Mouse (Mus musculus): ENCODE results near the gene Il6st. TPM values are rescaled to one million over a fixed set of nuclear protein-coding genes. Genes with fewer than 3 reads are reported as not detected.

Il6st gene
- polyA plus RNA-seq, 1 experiment from 2014 or later, result 24.0 TPM

DNA sequence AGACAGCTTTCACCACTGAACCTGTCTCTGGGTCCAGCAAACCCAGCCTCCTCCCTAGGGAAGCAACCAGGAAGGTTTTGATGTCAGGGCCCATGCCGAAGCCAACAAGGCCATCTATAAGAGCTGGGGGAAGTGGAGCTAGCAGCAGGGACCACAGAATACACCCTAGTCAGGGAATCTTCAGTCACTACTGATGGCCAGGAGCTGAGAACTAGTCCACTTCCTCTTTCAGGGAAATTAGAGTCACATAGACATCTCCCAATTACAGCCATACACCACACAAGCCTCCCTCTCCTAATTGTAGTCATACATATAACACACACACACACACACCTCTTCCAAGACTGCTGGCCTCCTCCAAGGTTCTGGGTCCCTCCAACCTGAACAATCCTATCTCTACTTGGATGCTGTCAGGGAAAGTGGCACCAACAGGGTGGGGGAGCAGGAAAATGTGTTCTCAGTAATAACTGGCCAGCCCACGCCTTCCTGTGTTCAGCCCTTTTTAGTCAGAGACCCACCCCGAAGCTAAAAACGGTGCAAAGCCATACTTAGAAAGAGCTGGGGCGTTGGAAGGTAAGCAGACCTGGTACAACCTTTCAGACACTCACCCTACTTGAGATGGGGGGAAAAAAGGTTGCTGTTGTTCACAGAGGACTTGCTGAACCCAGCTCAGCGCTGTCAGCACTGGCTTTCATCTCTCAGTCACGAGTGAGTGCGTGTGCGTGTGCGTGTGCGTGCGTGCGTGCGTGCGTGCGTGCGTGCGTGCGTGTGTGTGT is 46.8 kb downstream of the Il6st start:
- H3K27me3 ChIP-seq (ENCODE audit: insufficient read depth, low read length), result no peaks in the 10 kb centered on the region
- H3K4me2 ChIP-seq (ENCODE audit: low read length), result no peak overlapping the region
- ATAC-seq (replicated peaks; ENCODE audit: low FRiP score, low read depth) (no peak), DNase-seq (ENCODE audit: low spot score) (no peak)
- no peak for TF ChIP-seq CTCF (IDR thresholded peaks at IDR 0.05; ENCODE audit: low read depth)
- WGBS, result 87% methylated on average over 19 of the region's 19 CpGs
- H3K36me3 ChIP-seq (ENCODE audit: insufficient read depth, low read length), result peaks cover 1% of the 10 kb centered on the region; the same call in 1 of the 2 replicates
- no peaks in the 10 kb centered on the region for H3K4me1 ChIP-seq (replicated peaks; ENCODE audit: insufficient read depth, low read length)
- no peak overlapping the region for H3K9ac ChIP-seq (ENCODE audit: low read depth, low read length)
- H3K9me3 ChIP-seq (replicated peaks; ENCODE audit: low read length), result no peaks in the 10 kb centered on the region
- no peak overlapping the region for H3K4me3 ChIP-seq (replicated peaks; ENCODE audit: low read depth, low read length)
- H3K27ac ChIP-seq, result no peak overlapping the region

DNA sequence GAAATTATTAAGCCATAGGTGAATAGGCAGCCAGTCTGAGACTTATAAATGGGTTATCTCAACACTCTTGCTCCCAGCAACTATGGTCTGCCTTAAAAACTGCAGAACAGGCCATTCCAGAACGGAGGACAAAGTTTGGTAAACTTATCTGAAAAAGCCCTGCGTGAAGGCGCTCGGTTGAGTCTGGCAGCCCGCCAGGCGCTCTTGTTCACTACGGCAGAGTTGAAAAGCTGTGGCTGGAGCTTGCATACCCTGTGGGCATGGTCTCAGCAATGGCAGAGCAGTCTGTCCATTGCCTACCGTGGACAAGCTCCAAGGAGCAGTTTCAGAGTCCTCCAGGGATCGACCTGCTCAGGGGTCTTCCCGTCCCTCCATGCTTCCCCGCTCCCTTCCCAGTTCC is 47.4 kb downstream of the Il6st start:
- no peak for DNase-seq (ENCODE audit: low spot score)
- H3K4me3 ChIP-seq (replicated peaks; ENCODE audit: low read depth, low read length), result no peak overlapping the region
- no peaks in the 10 kb centered on the region for H3K27me3 ChIP-seq (ENCODE audit: insufficient read depth, low read length)
- no peaks in the 10 kb centered on the region for H3K9me3 ChIP-seq (replicated peaks; ENCODE audit: low read length)
- H3K4me2 ChIP-seq (ENCODE audit: low read length), result no peak overlapping the region
- TF ChIP-seq CTCF (IDR thresholded peaks at IDR 0.05; ENCODE audit: low read depth), result no peak
- H3K4me1 ChIP-seq (replicated peaks; ENCODE audit: insufficient read depth, low read length), result no peaks in the 10 kb centered on the region
- no peaks in the 10 kb centered on the region for H3K36me3 ChIP-seq (ENCODE audit: insufficient read depth, low read length)
- 0 out of 2 replicates have a peak overlapping the region, but pooled peaks have one; percentile 13 for H3K27ac ChIP-seq
- H3K9ac ChIP-seq (ENCODE audit: low read depth, low read length), result no peak overlapping the region
- whole genome bisulfite sequencing, result 64% methylated on average over 11 of the region's 11 CpGs
- ATAC-seq (replicated peaks; ENCODE audit: low FRiP score, low read depth), result no peak

DNA sequence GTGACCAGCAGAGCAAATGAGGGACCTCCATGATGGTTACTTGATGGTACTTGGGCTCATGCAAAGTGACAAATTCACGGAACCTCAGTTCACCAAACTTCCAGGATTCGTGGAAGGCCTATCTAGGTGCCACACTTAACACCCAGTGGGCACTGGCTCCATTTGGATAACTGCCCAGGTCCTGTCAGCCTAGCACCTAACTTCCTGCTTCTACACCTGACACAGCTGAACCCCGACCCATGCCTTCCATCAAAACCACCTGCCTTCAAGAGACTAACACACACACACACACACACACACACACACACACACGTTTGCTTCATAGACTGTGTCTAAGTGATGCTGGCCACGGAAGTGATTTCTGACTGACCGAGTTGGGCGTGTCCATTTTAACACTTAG is 47.9 kb downstream of the Il6st start:
- no peak overlapping the region for H3K9ac ChIP-seq (ENCODE audit: low read depth, low read length)
- 77% methylated on average over 7 of the region's 7 CpGs for WGBS
- ATAC-seq (replicated peaks; ENCODE audit: low FRiP score, low read depth) (no peak), DNase-seq (ENCODE audit: low spot score) (no peak)
- no peaks in the 10 kb centered on the region for H3K4me1 ChIP-seq (replicated peaks; ENCODE audit: insufficient read depth, low read length)
- H3K27me3 ChIP-seq (ENCODE audit: insufficient read depth, low read length), result no peaks in the 10 kb centered on the region
- no peak overlapping the region for H3K4me2 ChIP-seq (ENCODE audit: low read length)
- no peaks in the 10 kb centered on the region for H3K9me3 ChIP-seq (replicated peaks; ENCODE audit: low read length)
- no peak for TF ChIP-seq CTCF (IDR thresholded peaks at IDR 0.05; ENCODE audit: low read depth)
- no peak overlapping the region for H3K4me3 ChIP-seq (replicated peaks; ENCODE audit: low read depth, low read length)
- H3K27ac ChIP-seq, result 0 out of 2 replicates have a peak overlapping the region, but pooled peaks have one; percentile 13
- H3K36me3 ChIP-seq (ENCODE audit: insufficient read depth, low read length), result no peaks in the 10 kb centered on the region

DNA sequence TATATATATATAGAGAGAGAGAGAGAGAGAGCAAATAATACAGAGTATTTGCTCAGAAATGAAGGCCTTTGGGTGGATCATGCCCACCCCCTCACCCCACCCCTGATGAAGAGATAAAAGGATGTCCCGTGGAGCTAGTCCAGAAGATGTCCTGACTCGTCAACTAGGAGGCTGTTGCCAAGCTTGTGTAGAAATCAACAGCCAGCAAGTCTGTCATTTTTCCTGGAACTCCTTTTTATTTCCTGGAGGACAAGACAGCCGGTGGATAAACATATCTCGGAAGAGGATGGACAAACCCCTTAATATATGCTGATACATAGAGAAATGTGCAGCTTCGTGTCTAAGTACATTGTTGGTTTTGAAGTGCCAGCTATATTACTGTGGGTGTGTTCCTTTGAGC is 49.0 kb downstream of the Il6st start:
- H3K27me3 ChIP-seq (ENCODE audit: insufficient read depth, low read length), result no peaks in the 10 kb centered on the region
- no peaks in the 10 kb centered on the region for H3K9me3 ChIP-seq (replicated peaks; ENCODE audit: low read length)
- H3K4me2 ChIP-seq (ENCODE audit: low read length), result no peak overlapping the region
- H3K9ac ChIP-seq (ENCODE audit: low read depth, low read length), result no peak overlapping the region
- no peak for ATAC-seq (replicated peaks; ENCODE audit: low FRiP score, low read depth)
- no peak overlapping the region for H3K27ac ChIP-seq
- H3K4me1 ChIP-seq (replicated peaks; ENCODE audit: insufficient read depth, low read length), result no peaks in the 10 kb centered on the region
- WGBS, result 74% methylated on average over 5 of the region's 5 CpGs
- no peak overlapping the region for H3K4me3 ChIP-seq (replicated peaks; ENCODE audit: low read depth, low read length)
- no peaks in the 10 kb centered on the region for H3K36me3 ChIP-seq (ENCODE audit: insufficient read depth, low read length)
- no peak for TF ChIP-seq CTCF (IDR thresholded peaks at IDR 0.05; ENCODE audit: low read depth)
- DNase-seq (ENCODE audit: low spot score), result peak; percentile 44

DNA sequence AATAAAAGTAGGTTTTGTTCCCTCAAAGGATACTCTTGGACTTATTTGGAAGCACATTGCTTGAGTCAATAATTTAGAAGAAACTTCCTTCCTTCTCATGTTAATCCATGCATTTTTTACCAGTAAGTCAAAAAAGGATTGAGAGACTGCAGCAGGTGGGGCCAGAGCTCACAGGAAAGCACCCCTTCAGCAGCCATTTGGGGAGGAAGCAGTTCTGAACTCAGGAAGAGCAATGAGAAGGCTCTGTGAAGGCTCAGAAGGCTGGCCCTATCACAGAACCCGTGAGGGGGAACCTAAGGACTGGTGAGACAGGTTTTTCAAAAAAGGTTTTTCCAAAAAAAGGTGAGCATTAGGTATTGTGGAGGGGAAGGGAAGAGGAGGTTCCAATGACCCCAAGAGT is 50.7 kb downstream of the Il6st start:
- ATAC-seq (replicated peaks; ENCODE audit: low FRiP score, low read depth) (no peak), DNase-seq (ENCODE audit: low spot score) (no peak)
- H3K4me1 ChIP-seq (replicated peaks; ENCODE audit: insufficient read depth, low read length), result no peaks in the 10 kb centered on the region
- WGBS, result 71% methylated on average over 1 of the region's 1 CpGs
- H3K9me3 ChIP-seq (replicated peaks; ENCODE audit: low read length), result 0 out of 2 replicates have a peak, but pooled peaks cover 4% of the 10 kb centered on the region
- no peaks in the 10 kb centered on the region for H3K36me3 ChIP-seq (ENCODE audit: insufficient read depth, low read length)
- H3K4me2 ChIP-seq (ENCODE audit: low read length), result no peak overlapping the region
- H3K9ac ChIP-seq (ENCODE audit: low read depth, low read length), result no peak overlapping the region
- H3K27ac ChIP-seq, result no peak overlapping the region
- TF ChIP-seq CTCF (IDR thresholded peaks at IDR 0.05; ENCODE audit: low read depth), result no peak
- no peak overlapping the region for H3K4me3 ChIP-seq (replicated peaks; ENCODE audit: low read depth, low read length)
- no peaks in the 10 kb centered on the region for H3K27me3 ChIP-seq (ENCODE audit: insufficient read depth, low read length)

- Histone ChIP-seq H3K4me2 (ENCODE audit: low read length) (no peak overlapping the region), H3K9ac (ENCODE audit: low read depth, low read length) (no peak overlapping the region), H3K4me3 (replicated peaks; ENCODE audit: low read depth, low read length) (no peak overlapping the region), H3K27me3 (ENCODE audit: insufficient read depth, low read length) (no peaks in the 10 kb centered on the region), H3K9me3 (replicated peaks; ENCODE audit: low read length) (0 out of 2 replicates have a peak, but pooled peaks cover 4% of the 10 kb centered on the region), H3K27ac (no peak overlapping the region), H3K36me3 (ENCODE audit: insufficient read depth, low read length) (no peaks in the 10 kb centered on the region), H3K4me1 (replicated peaks; ENCODE audit: insufficient read depth, low read length) (no peaks in the 10 kb centered on the region)
- TF ChIP-seq CTCF (IDR thresholded peaks at IDR 0.05; ENCODE audit: low read depth), result no peak
- ATAC-seq (replicated peaks; ENCODE audit: low FRiP score, low read depth), result no peak
- no peak for DNase-seq (ENCODE audit: low spot score)
- WGBS, result 63% methylated on average over 6 of the region's 6 CpGs
These were observed 58.4 kb downstream of the Il6st start for GRCm38 (mm10) chr13:112522261-112522660.
